Mouse (Mus musculus) layer of hippocampus, adult 6 months (tissue): Measurements from ENCODE around the gene Pkd2l1. TPM values are rescaled to one million over a fixed set of nuclear protein-coding genes. Genes with fewer than 3 reads are reported as not detected.

Experiments
- long read RNA-seq, 2 experiments: library from polyadenylated mRNA; unstranded; transcript quantifications; one replicate each; pipeline ENCODE4 v2.0.0; 2019 to 2020
- polyA plus RNA-seq: library from polyadenylated mRNA; unstranded; fragments of <200 nt; fragmentation: Nextera tagmentation; gene quantifications from 2 replicates; pipeline ENCODE4 v1.2.3, GENCODE M21; 2021

The Pkd2l1 gene
- 0.11 and 0.25 TPM in 2 replicates for polyA plus RNA-seq
- long read RNA-seq, experiment 1, partial matches to known transcripts, result 0 of 1 reads
- long read RNA-seq, experiment 1, other reads (novel, unspliced or antisense), result 1 of 1 reads
- long read RNA-seq, experiment 2, partial matches to known transcripts, result 1 of 3 reads
- long read RNA-seq, experiment 2, other reads (novel, unspliced or antisense), result 1 of 3 reads

DNA sequence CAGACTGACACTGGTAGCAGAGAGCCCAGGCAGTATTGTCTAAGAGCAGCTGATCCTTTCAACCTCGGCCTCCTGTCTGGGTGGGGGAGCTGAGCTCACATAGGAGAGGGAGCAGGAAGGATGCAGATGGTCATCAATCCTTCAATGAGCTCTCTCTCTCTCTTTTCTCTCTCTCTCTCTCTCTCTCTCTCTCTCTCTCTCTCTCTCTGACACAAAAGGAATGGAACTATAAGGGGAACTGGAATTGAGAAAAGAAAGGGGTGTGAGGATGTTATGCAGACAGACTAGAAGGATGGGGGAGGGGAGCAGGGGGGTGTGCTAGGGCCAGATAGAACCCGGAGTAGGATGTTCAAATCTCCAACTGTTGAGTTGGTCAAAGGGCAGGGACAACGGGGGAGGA lies at the start of gene Pkd2l1:
TSS of gene Pkd2l1 (minus strand) at position 101 of the 400 bp plus-strand sequence.

GRCm38 (mm10) chr19:44203015-44203564 lies 10.8 kb upstream of the Pkd2l1 start, which contains the start of gene Scd3:
Gene Scd3, plus strand, starts transcription at chr19:44203269.

DNA sequence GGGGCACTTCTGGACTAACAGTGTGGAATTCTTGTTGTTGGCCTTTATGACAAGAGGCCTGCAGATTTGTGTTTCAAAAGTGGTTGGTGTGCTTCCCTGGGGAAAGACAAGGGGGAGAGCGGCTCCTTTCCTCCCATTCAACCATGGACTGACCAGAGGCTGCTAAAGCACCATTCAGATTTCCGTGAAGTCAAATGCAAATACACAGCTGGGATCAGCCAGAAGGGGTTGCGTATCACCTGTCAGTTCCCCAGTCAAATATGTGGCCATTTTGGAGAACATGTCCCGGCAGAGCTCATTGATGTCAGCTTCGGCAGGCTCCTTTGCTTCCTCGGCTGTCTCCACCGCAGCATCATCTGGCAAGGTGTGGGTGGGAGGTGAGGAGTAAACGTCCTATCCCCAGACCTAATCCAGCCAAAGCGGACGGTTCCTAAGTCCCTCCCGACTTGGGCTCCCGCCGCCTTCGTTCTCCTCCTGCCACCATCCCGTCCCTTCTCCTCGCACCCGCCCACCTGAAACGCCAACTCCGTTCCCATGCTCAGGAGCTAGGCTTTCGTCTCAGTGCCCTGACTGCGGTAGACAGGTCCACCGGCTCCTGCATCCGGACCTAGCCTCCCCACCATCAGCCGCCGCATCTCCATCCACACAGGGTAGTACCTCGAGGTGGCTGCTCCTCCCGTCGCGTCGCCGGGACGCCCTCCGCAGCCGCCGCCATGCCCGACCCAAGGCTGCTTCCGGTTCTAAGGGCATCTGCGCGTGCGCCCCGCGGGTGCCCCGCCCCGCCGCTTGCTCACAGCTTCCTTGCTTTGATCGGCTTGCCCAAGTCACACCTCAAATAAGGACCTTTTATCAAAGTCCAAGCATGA lies 46.3 kb downstream of the Pkd2l1 start, which contains the start of gene Bloc1s2:
TSS of gene Bloc1s2 (minus strand) at position 745 of the 866 bp plus-strand sequence.

DNA sequence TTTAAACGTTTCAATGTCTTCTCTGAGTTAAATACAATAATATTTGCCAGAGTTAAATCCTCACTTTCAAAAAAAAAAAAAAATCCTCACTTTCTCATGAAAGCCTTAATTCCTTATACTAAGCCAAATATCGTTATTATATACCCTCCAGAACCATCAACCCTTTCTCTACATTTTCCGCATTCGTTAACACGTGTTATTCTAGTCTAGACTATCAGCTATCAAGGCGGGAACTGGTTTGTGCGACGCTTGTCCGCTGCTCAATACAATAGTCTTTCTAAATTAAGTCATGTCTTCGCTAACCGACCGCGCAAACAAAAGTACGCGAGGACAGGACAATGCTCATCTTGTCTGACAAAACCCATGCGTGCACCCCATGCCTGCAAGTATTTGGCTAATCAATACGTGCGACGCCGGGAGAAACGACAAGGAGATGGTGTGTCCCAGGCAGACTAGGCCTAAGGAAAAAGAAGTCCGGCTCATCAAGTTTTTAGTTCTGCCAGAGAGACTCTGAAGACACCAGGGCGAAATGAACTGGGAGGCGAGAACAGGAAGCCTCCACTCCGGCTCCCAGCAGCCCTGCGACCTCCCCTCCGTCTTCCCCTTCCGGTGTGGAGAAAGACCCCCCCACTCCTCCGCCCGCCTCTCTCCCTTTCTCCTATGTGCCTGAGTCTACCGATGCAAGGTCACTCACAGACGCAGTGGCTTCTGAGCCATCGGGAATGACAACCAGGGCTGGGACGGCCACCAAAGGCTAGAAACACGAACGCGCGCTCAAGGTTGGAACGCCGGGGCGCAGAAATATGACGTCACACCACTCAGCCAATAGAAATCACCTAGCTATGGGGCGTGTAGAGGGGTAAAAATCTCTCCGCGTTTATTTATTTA lies 56.9 kb downstream of the Pkd2l1 start, which contains the start of gene Cwf19l1:
TSS of gene Cwf19l1 (minus strand) at position 805 of the 888 bp plus-strand sequence.

GRCm38 (mm10) chr19:44106831-44107660 lies 85.2 kb downstream of the Pkd2l1 start, which contains the start of gene Chuk:
Gene Chuk, minus strand, starts transcription at chr19:44107480.

Other genes with a start within 250 kb of the Pkd2l1 start
- gene Cpn1, start 205.9 kb downstream of the Pkd2l1 start, polyA plus RNA-seq, result 0.98 and 1.9 TPM in 2 replicates
- gene Cyp2c23, start 163.2 kb downstream of the Pkd2l1 start, polyA plus RNA-seq, result not detected in 2 replicates
- 5.7 and 6.4 TPM in 2 replicates for gene Erlin1, start 122.7 kb downstream of the Pkd2l1 start, polyA plus RNA-seq
- gene Chuk, start 85.0 kb downstream of the Pkd2l1 start, polyA plus RNA-seq, result 2.6 and 4.0 TPM in 2 replicates
- gene Cwf19l1, start 56.6 kb downstream of the Pkd2l1 start, polyA plus RNA-seq, result 19.2 and 20.2 TPM in 2 replicates
- gene Bloc1s2, start 46.0 kb downstream of the Pkd2l1 start, polyA plus RNA-seq, result 75.2 and 77.5 TPM in 2 replicates
- gene Scd3, start 10.8 kb upstream of the Pkd2l1 start, polyA plus RNA-seq, result 2.6 and 3.9 TPM in 2 replicates
- 135 and 172 TPM in 2 replicates for gene Scd2, start 101.2 kb upstream of the Pkd2l1 start, polyA plus RNA-seq
- 0.18 and 0.41 TPM in 2 replicates for gene Scd4, start 140.7 kb upstream of the Pkd2l1 start, polyA plus RNA-seq
- 14.1 and 21.3 TPM in 2 replicates for gene Scd1, start 215.4 kb upstream of the Pkd2l1 start, polyA plus RNA-seq